Mouse (Mus musculus): ENCODE results near the gene Pdcd1. TPM values are rescaled to one million over a fixed set of nuclear protein-coding genes. Genes with fewer than 3 reads are reported as not detected.
"Not testable (repeated sequence)": the region's sequence is repeated elsewhere in the genome, so short reads cannot be mapped to it uniquely, and the experiment has no call there.

The Pdcd1 gene
- total RNA-seq, 4 experiments from 2014 or later, result not detected

DNA sequence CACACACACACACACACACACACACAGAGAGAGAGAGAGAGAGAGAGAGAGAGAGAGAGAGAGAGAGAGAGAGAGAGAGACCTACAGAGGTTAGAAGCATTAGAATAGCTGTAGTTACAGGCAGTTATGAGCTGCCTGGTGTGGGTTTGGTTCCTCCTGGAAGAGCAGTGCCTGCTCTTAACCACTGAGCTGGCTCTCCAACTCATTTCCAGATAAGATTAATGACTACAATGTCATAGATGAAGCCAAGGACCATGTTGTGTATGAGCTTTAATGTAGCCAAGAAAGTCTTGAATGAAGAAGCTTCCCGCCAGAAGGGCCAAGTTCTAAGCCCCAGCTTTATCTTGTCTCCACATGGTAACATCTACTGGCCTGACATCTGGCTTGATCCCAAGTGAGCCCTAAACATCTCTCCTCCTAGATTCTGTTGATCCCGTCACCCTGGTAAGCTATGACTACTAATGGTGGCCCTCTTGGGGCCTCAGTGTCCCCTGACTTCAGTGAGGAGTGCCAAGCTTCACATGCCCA, 19.2 kb downstream of the Pdcd1 start:
- no peak for DNase-seq (ENCODE audit: low spot score)

DNA sequence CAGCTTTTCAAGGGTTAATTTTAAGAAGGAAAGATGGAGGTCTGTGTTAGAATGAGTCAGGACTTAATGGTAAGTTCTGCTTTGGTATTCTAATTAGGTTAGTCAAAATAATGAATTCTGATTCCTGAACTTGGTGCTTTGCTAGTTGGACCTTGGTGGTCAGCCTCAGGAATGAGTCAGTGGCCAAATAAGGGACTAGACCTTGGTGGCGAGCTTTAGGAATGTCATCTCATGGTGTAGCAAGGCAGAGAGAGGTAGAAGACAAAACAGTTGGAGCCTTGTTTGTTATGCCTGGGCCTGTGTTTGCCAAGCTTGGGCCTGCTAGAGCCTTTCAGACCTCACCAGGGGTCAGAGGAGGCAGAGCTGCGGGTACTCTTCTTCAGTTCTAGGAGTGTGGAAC, 23.6 kb downstream of the Pdcd1 start:
- DNase-seq (ENCODE audit: low spot score), result no peak

DNA sequence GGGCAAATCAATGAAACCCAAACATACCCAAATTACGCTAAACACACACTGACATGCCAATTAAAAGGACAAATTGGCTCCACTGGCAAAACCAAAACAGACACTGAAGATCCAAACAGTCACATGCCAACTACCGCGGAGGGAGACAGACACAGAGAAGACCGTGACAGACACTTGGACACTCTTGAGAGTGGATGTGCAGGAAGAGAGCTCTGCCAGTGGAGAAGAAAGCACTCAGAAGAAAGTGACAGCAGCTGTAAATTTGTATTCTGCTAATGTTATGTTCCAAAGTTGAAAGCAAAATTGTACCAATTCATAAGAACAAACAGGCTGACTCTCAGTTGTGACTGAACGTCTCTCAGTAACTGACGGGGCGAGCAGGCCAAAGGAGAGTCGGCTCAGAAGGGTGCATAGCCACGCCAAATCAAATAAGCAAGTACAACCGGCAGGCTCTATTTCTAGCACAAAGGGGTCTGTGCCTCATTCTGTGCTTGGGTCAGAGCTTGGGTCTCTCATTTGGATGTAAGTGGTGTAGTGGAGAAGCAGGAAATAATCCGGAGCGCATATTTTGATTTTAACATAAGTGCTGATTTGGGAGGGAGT, 24.7 kb downstream of the Pdcd1 start:
- DNase-seq (ENCODE audit: low spot score), result no peak

DNA sequence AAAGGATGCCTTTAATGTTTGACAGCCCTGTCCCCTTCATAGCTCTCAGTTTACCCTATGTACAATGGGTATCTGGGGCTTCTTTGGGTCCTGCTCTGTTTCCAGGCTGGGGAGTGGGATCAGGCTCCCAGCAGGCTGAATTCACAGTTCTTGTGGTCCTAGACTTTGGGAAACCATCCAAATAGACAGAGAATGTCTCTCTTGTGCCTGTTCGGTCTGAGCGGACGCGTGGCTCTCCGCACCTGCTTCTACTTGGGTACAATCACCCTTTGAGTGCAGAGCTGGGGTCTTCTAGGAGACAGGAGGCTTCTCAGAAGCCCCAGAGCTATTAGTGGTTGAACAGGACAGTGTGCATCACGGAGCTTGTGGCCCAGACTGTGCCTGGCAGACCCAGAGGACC, 32.2 kb downstream of the Pdcd1 start, which contains the start of gene Neu4:
Gene Neu4, plus strand, starts transcription at position 301 of the 400 bp plus-strand sequence.
- DNase-seq (ENCODE audit: low spot score), result no peak

DNA sequence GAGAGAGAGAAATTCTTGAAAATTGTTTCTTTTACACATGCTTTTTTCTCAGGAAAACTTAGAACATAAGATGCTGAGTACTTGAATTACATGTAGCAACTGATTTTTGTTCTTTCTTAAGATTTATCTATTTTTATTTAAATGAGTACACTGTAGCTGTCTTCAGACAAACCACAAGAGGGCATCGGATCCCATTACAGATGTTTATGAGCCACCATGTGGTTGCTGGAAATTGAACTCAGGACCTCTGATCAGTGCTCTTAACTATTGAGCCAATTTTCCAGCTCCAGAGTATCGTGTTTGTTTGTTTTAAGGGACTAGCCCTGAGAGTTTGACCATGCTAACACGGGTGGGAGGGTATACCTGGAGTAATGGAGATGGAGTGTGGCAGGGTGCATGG, 40.7 kb downstream of the Pdcd1 start:
- no peak for DNase-seq (ENCODE audit: low spot score)

DNA sequence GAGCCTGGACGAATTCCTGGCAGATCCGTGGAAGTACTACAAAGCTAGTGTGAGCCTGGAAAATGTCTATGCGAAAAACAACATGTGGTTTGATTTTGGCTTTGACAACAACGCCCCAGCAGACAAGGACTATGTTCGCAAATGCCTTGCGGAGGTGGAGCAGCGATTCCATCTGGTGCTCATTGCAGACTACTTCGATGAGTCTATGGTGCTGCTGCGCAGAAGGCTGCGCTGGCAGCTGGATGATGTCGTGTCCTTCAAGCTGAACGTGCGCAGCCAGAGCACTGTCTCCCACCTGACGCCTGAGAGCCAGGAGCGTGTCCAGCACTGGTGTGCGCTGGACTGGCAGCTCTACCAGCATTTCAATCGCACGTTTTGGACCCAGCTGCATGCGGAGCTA, 43.5 kb downstream of the Pdcd1 start:
- DNase-seq (ENCODE audit: low spot score), result not testable (repeated sequence)

DNA sequence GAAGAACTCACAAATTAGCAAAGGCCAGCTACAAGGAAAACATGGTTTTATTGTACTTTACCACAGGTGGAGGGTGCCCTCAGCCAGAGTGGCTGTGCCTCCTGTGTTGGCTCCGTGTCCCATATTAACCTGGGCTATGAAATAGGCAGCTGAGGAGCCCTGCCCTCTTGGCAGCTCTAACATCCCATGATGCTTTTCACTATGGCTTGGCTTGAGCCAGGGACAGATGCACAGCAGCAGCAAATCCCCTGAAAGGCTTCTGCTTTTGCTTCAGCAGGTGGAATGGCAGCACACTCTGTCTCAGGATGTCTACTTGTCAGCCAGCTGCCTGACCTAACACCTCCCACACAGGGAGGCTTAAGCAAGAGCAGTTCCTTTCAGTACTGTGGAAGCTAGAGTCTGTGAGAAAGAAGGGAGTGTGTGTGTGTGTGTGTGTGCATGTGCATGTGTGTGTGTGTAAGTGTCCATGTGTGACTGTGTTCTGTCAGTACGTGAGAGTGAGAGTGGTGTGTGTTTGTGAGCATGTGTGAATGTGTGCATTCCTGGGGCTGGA, 46.3 kb downstream of the Pdcd1 start:
- DNase-seq (ENCODE audit: low spot score), result not testable (repeated sequence)

DNA sequence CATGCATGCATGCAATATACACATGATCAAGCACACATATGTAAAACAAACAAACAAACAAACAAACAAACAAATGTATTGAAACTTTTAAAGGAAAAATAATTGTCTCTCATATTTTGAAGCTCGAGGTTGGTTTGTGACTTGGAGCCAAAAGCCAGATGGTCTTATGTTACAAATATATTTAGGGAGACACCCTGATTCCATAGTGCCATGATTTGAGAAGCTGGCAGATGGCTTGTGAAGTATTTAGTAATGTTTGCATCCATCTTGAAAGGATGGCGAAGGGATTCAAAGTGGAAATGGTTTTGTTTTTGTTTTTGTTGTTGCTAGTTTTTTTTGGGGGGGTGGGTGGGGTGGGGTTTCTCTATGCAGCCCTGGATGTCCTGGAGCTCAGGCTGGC, 51.3 kb downstream of the Pdcd1 start:
- no peak for DNase-seq (ENCODE audit: low spot score)

DNA sequence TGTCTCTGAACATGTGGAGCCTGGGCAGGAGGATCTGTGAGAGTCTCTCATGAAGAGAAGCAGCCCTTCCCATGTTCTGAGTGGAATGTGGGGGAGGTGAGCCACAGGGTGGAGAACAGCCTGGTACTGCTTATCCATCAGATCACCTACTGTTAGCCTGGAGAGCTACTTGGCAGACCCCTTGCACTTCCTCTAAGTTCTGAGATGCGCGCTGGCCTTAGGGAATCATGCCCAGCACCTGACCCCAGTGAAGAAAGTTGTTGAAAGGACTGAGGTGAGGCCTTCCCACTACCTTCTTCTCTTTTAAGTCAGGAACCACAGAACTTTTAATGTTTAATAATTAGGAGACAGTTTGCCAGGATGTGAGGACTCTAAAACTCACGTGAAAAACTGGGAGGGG, 60.9 kb downstream of the Pdcd1 start:
- DNase-seq (ENCODE audit: low spot score), result not testable (repeated sequence)

DNA sequence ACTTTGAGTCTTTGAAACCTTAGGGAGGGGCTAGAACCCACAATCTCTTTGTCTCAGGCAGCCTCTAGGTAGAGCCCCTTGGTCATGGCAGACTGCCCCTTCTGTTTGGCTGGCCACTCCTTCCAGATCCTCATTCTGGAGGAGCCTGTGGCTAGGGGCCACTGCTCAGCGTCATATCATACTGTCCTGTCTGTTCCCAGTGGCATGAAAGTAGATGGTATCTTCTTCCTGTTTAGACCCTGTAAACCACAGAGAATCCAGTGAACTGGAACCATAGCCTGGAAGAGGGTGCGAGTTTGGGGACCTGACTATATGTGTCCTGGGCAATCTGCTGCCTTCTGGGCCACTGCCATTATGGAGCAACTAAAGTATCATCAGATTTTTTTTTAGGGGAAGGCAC, 61.3 kb downstream of the Pdcd1 start:
- not testable (repeated sequence) for DNase-seq (ENCODE audit: low spot score)

DNA sequence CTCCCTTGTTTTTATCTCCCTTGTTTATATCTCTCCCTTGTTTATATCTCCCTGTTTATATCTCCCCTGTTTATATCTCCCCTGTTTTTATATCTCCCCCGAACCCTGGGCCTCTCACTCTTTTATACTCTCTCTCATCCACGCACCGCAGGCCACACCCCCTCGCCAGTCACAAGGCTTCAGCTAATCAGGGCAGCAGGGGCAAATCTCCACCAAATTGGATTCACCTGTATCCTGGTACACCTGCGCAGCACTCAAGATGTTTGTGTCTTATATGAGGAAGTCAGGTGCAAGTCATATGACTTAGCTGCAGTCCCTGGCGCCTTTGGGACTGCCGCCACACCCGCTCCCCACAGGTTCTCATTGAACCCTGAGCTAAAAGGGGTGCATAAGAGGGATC, 62.1 kb downstream of the Pdcd1 start, which contains the start of gene Gal3st2c:
Gene Gal3st2c, plus strand, starts transcription at position 301 of the 400 bp plus-strand sequence.
- DNase-seq (ENCODE audit: low spot score), result not testable (repeated sequence)

DNA sequence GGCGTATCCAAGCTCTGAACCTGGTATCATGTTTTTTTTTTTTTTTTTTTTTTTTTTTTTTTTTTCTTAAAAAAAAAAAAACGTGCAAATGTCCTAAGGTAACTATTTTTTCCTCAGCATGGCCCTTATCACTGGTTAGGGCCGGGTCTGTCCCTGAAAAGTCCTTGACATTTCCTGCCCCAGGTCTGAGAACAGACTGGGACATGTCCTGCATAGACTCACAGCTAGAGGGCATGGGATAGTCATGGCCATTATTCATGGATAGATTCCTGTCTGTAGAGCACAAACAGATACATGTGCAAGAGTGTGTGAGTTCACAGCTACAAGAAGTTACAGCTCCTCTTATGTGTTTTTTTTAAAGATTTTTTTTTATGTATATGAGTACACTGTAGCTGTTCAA, 63.6 kb downstream of the Pdcd1 start:
- no peak for DNase-seq (ENCODE audit: low spot score)

Other genes with a start within 250 kb of the Pdcd1 start
- 10 to 100 TPM; 10.3 to 15.0 (median 13.6) TPM for gene Ing5, start 248.6 kb downstream of the Pdcd1 start, total RNA-seq (2022)
- 10 to 100 TPM; 43.5 to 56.2 (median 48.4) TPM for gene D2hgdh, start 227.6 kb downstream of the Pdcd1 start, total RNA-seq (2022)
- under 1 TPM; 0.28 to 0.60 (median 0.50) TPM for gene Gal3st2, start 191.2 kb downstream of the Pdcd1 start, total RNA-seq (2022)
- gene Gal3st2b, start 134.2 kb downstream of the Pdcd1 start, total RNA-seq (2022), result 1 to 10 TPM in 1 of 4 experiments, under 1 TPM in 3; 0.33 to 1.2 (median 0.51) TPM
- 1 to 10 TPM in 3 of 4 experiments, under 1 TPM in 1; 0.89 to 1.4 (median 1.3) TPM for gene Gal3st2c, start 62.0 kb downstream of the Pdcd1 start, total RNA-seq (2022)
- under 1 TPM in 1 of 4 experiments, not detected in 3; 0.09 TPM for gene Neu4, start 32.1 kb downstream of the Pdcd1 start, total RNA-seq (2022)

Measured in heart, adult 8-10 months (tissue).